21 mouse cellular contexts compared by ENCODE assay signal in genomic region chr9:90165590-90165989, GRCm38 (mm10). TPM values are rescaled to one million over a fixed set of nuclear protein-coding genes. Genes with fewer than 3 reads are reported as not detected.
A peak's percentile ranks its signal among the peaks of the same experiment; 100 is the strongest.
DNase-seq lines count a peak whose midpoint lies in the region; ATAC-seq and TF ChIP-seq lines count a peak whose summit lies in the region.
"Had no signal": no experiment of that assay in that cellular context is flagged by ENCODE, and none has a peak within 500 bp of the region (broad histone marks: within the 10 kb centered on the region; RNA-seq: fewer than 3 reads in every experiment).

No protein-coding gene starts in this region.

- H3K4me3 ChIP-seq in heart, postnatal 0 days (ENCODE audit: low read depth, low read length) = no peak overlapping the region
- H3K4me3 ChIP-seq in heart, embryonic 11.5 days (ENCODE audit: low read depth, low read length) = no peak overlapping the region
- H3K4me3 ChIP-seq in liver, postnatal 0 days (ENCODE audit: low read depth, low read length) = no peak overlapping the region
- H3K4me3 ChIP-seq in CH12.LX (replicated peaks in 1 of 3; ENCODE audit: low read depth in 2 of 3, low read length in 2 of 3, poor library complexity in 1 of 3) (peak overlapping the region in 1 of 3 experiments; percentile 69), myocyte (no peak overlapping the region)
- H3K4me3 ChIP-seq: embryonic facial prominence, embryonic 12.5 days; forebrain, embryonic 15.5 days had no signal

- 0 out of 2 replicates have a peak overlapping the region, but pooled peaks have one; percentile 88 for H3K4me2 ChIP-seq in heart, postnatal 0 days (ENCODE audit: low read depth, low read length)
- H3K4me2 ChIP-seq in heart, embryonic 11.5 days = no peak overlapping the region
- 0 out of 2 replicates have a peak overlapping the region, but pooled peaks have one; percentile 7 for H3K4me2 ChIP-seq in liver, postnatal 0 days (ENCODE audit: low read depth, low read length)
- H3K4me2 ChIP-seq in CH12.LX (ENCODE audit: insufficient read depth, low read depth, poor library complexity, severe bottlenecking) = peak overlapping the region; percentile 59
- peak overlapping the region; percentile 97 for H3K4me2 ChIP-seq in myocyte (ENCODE audit: low read depth)

- no peak for TF ChIP-seq CTCF in heart, postnatal 0 days (IDR thresholded peaks at IDR 0.05; ENCODE audit: low read depth)
- TF ChIP-seq CTCF in liver, postnatal 0 days (IDR thresholded peaks at IDR 0.05; ENCODE audit: low read depth) = no peak
- TF ChIP-seq CTCF in CH12.LX (conservative IDR thresholded peaks at IDR 0.05 in 1 of 2, IDR thresholded peaks at IDR 0.05 in 1 of 2; ENCODE audit: low read depth in 2 of 2, low read length in 2 of 2) = no peak

- DNase-seq in heart, postnatal 0 days (ENCODE audit: low spot score) = no peak
- no peak for DNase-seq in liver, postnatal 0 days
- no peak for DNase-seq in liver
- DNase-seq in CH12.LX (ENCODE audit: extremely low read depth) = no peak
- no peak for DNase-seq in left cerebral cortex, postnatal 36 days (ENCODE audit: low spot score in 2 of 2)
- DNase-seq: adrenal gland, adult 8-10 months; adrenal gland, postnatal 14 days; adrenal gland, postnatal 36 days; cerebellum, adult 11-12 months; cerebellum, adult 2 months; cerebellum, adult 9-10 months; cerebellum, postnatal 25 days had no signal

- dilution Hi-C loops in CH12.LX (cut with MboI; ENCODE audit: extremely low pct_ligation_motif_present, extremely low pct_unique_long_range_greater_than_20kb, low sequenced_read_pairs) = no loop called here

- no peaks in the 10 kb centered on the region for H3K27me3 ChIP-seq in heart, postnatal 0 days (ENCODE audit: control insufficient read depth, insufficient read depth, low read length)
- H3K27me3 ChIP-seq in heart, embryonic 11.5 days (ENCODE audit: control insufficient read depth, insufficient read depth, low read length) = peaks cover 11% of the 10 kb centered on the region; the same call in 1 of the 2 replicates
- peaks cover 33% of the 10 kb centered on the region for H3K27me3 ChIP-seq in liver, postnatal 0 days (ENCODE audit: insufficient read depth, low read length)
- H3K27me3 ChIP-seq in CH12.LX (replicated peaks) (peaks cover 2% of the 10 kb centered on the region), myocyte (ENCODE audit: control insufficient read depth, insufficient read depth, insufficient read length) (no peaks in the 10 kb centered on the region)
- H3K27me3 ChIP-seq: embryonic facial prominence, embryonic 12.5 days; forebrain, embryonic 13.5 days; forebrain, embryonic 15.5 days; Patski had no signal

- intact Hi-C loops in left cerebral cortex, postnatal 36 days (cut with DNase I) = no loop called here

- no peak for ATAC-seq in heart, postnatal 0 days (ENCODE audit: insufficient read depth, low read depth)
- ATAC-seq in heart, embryonic 11.5 days (replicated peaks; ENCODE audit: insufficient number of reproducible peaks, low FRiP score, low TSS enrichment) = no peak
- ATAC-seq in liver, postnatal 0 days = peak; percentile 75
- ATAC-seq: activated CD4-positive, CD25-positive, alpha-beta regulatory T cell, adult 4 months; forebrain, embryonic 13.5 days; forebrain, embryonic 15.5 days; Patski had no signal

- in situ Hi-C loops in CH12.LX (cut with MboI; ENCODE audit: low pct_ligation_motif_present, low pct_unique_long_range_greater_than_20kb, low sequenced_read_pairs) = no loop called here

- no peaks in the 10 kb centered on the region for H3K9me3 ChIP-seq in heart, postnatal 0 days (replicated peaks; ENCODE audit: control insufficient read depth, low read length)
- no peaks in the 10 kb centered on the region for H3K9me3 ChIP-seq in heart, embryonic 11.5 days (replicated peaks; ENCODE audit: control insufficient read depth, low read length)
- H3K9me3 ChIP-seq in liver, postnatal 0 days (ENCODE audit: low read length) = no peaks in the 10 kb centered on the region
- H3K9me3 ChIP-seq in CH12.LX (replicated peaks; ENCODE audit: low read length) = peaks cover 2% of the 10 kb centered on the region
- H3K9me3 ChIP-seq: embryonic facial prominence, embryonic 10.5 days; embryonic facial prominence, embryonic 12.5 days; forebrain, embryonic 13.5 days; forebrain, embryonic 15.5 days had no signal

- TF ChIP-seq RAD21 in CH12.LX (IDR thresholded peaks at IDR 0.05; ENCODE audit: low read depth, low read length) = no peak

- no peak for TF ChIP-seq EP300 in heart, postnatal 0 days (IDR thresholded peaks at IDR 0.05; ENCODE audit: low read depth)
- 0 out of 2 replicates have a peak, but pooled peaks have one; percentile 29 for TF ChIP-seq EP300 in liver, postnatal 0 days (IDR thresholded peaks at IDR 0.05; ENCODE audit: low read depth)
- TF ChIP-seq EP300 in CH12.LX (IDR thresholded peaks at IDR 0.05; ENCODE audit: low read length) = no peak

- no peak overlapping the region for H3K9ac ChIP-seq in heart, postnatal 0 days (replicated peaks; ENCODE audit: low read depth, low read length)
- no peak overlapping the region for H3K9ac ChIP-seq in heart, embryonic 11.5 days (ENCODE audit: low read depth, low read length)
- H3K9ac ChIP-seq in liver, postnatal 0 days (replicated peaks) = no peak overlapping the region
- no peak overlapping the region for H3K9ac ChIP-seq in CH12.LX (ENCODE audit: insufficient read depth, low read depth)
- H3K9ac ChIP-seq: embryonic facial prominence, embryonic 12.5 days; forebrain, embryonic 13.5 days; forebrain, embryonic 15.5 days had no signal

- peak overlapping the region; percentile 73 for H3K27ac ChIP-seq in heart, postnatal 0 days (ENCODE audit: low read depth)
- H3K27ac ChIP-seq in heart, embryonic 11.5 days (ENCODE audit: low read depth, low read length) = no peak overlapping the region
- H3K27ac ChIP-seq in liver, postnatal 0 days (ENCODE audit: low read depth) = peak overlapping the region; percentile 44; the same call in 1 of the 2 replicates
- H3K27ac ChIP-seq in CH12.LX (ENCODE audit: insufficient read depth, low read depth) = no peak overlapping the region
- H3K27ac ChIP-seq: embryonic facial prominence, embryonic 10.5 days; embryonic facial prominence, embryonic 12.5 days; forebrain, embryonic 13.5 days; forebrain, embryonic 15.5 days had no signal

- no peaks in the 10 kb centered on the region for H3K36me3 ChIP-seq in heart, postnatal 0 days (replicated peaks; ENCODE audit: control insufficient read depth, insufficient read depth, low read length)
- no peaks in the 10 kb centered on the region for H3K36me3 ChIP-seq in heart, embryonic 11.5 days (ENCODE audit: control insufficient read depth, insufficient read depth, low read length)
- H3K36me3 ChIP-seq in liver, postnatal 0 days (replicated peaks; ENCODE audit: insufficient read depth, low read length) = no peaks in the 10 kb centered on the region
- H3K36me3 ChIP-seq in CH12.LX (replicated peaks in 1 of 2; ENCODE audit: control insufficient read depth in 1 of 2, insufficient read depth in 1 of 2, low read length in 1 of 2) (peaks cover 0 to 7% of the 10 kb centered on the region in 2 experiments), myocyte (ENCODE audit: control insufficient read depth, insufficient read depth) (no peaks in the 10 kb centered on the region)
- H3K36me3 ChIP-seq: embryonic facial prominence, embryonic 10.5 days; embryonic facial prominence, embryonic 12.5 days; forebrain, embryonic 15.5 days; G1E had no signal

- TF ChIP-seq POLR2A in CH12.LX (IDR thresholded peaks at IDR 0.05; ENCODE audit: low read depth, low read length) (no peak), myocyte (IDR thresholded peaks at IDR 0.05; ENCODE audit: insufficient read length, low read depth) (no peak)

- no peak overlapping the region for H3ac ChIP-seq in myocyte (ENCODE audit: control insufficient read depth, insufficient read length)

- H3K79me2 ChIP-seq in CH12.LX (replicated peaks; ENCODE audit: control insufficient read depth, extremely low read depth, insufficient read depth, poor library complexity, severe bottlenecking) (peaks cover 2% of the 10 kb centered on the region; the same call in 1 of the 2 replicates), myocyte (ENCODE audit: control insufficient read depth, insufficient read depth) (peaks cover 20% of the 10 kb centered on the region)

- peaks cover 30% of the 10 kb centered on the region for H3K4me1 ChIP-seq in heart, postnatal 0 days (ENCODE audit: control insufficient read depth, insufficient read depth)
- H3K4me1 ChIP-seq in heart, embryonic 11.5 days (ENCODE audit: control insufficient read depth, insufficient read depth, low read length) = peaks cover 8% of the 10 kb centered on the region; the same call in 1 of the 2 replicates
- H3K4me1 ChIP-seq in liver, postnatal 0 days (ENCODE audit: insufficient read depth) = peaks cover 18% of the 10 kb centered on the region; the same call in 1 of the 2 replicates
- peaks cover 14 to 59% of the 10 kb centered on the region in 2 experiments for H3K4me1 ChIP-seq in CH12.LX (ENCODE audit: control insufficient read depth in 1 of 2, insufficient read depth in 2 of 2)

- WGBS in heart, postnatal 0 days = 86% methylated on average over 4 of the region's 4 CpGs
- 91% methylated on average over 4 of the region's 4 CpGs for WGBS in heart, embryonic 11.5 days (ENCODE audit: insufficient replicate concordance)
- WGBS in liver, postnatal 0 days (ENCODE audit: insufficient replicate concordance) = 54% methylated on average over 4 of the region's 4 CpGs

TF ChIP-seq in myocyte, 11 proteins besides CTCF, POLR2A, EP300 and RAD21 (continues in another document):
- no peak for TF ChIP-seq SRF (IDR thresholded peaks at IDR 0.05; ENCODE audit: control insufficient read depth, insufficient read length, low read depth)

RNA-seq across cellular contexts. Expression of gene Adamts7, which starts 2.7 kb away (rescaled TPM):
- total RNA-seq in heart, postnatal 0 days (2014; rRNA removed; ENCODE audit: low replicate concordance) = 12.8 and 34.4 TPM in 2 replicates
- 7.6 and 8.3 TPM in 2 replicates for polyA plus RNA-seq in heart, postnatal 0 days (2015; fragmentation: Nextera tagmentation; extraction: Ambion mirVana)
- 4.2 and 4.9 TPM in 2 replicates for polyA plus RNA-seq in heart, embryonic 11.5 days (2014; fragmentation: Nextera tagmentation; extraction: Ambion mirVana)
- 1.6 and 2.0 TPM in 2 replicates for polyA plus RNA-seq in liver, postnatal 0 days (2015; fragmentation: Nextera tagmentation; extraction: Ambion mirVana)
- 9.2 and 13.8 TPM in 2 replicates for total RNA-seq in CH12.LX (2012; rRNA removed)
- 4.7 and 5.4 TPM in 2 replicates for total RNA-seq in CH12.LX (2014; rRNA removed)
- 15.3 and 15.7 TPM in 2 replicates for polyA plus RNA-seq in CH12.LX (2012; ENCODE audit: insufficient read length, low read depth)
- 19.9 TPM for polyA plus RNA-seq in myocyte (2012; fragmentation: generic; extraction: Trizol)
- under 1 TPM; 0.30 to 0.43 TPM for total RNA-seq in left cerebral cortex, postnatal 36 days (2021)
- total RNA-seq: G1E had no signal
- polyA plus RNA-seq: activated CD4-positive, CD25-positive, alpha-beta regulatory T cell, adult 4 months; G1E had no signal

RNA-seq across cellular contexts. Expression of gene Morf4l1, which starts 51.0 kb away (rescaled TPM):
- total RNA-seq in heart, postnatal 0 days (2014; rRNA removed; ENCODE audit: low replicate concordance) = 92.5 and 111 TPM in 2 replicates
- 293 and 300 TPM in 2 replicates for polyA plus RNA-seq in heart, postnatal 0 days (2015; fragmentation: Nextera tagmentation; extraction: Ambion mirVana)
- 376 and 383 TPM in 2 replicates for polyA plus RNA-seq in heart, embryonic 11.5 days (2014; fragmentation: Nextera tagmentation; extraction: Ambion mirVana)
- polyA plus RNA-seq in liver, postnatal 0 days (2015; fragmentation: Nextera tagmentation; extraction: Ambion mirVana) = 129 and 135 TPM in 2 replicates
- total RNA-seq in CH12.LX (2012; rRNA removed) (127 and 139 TPM in 2 replicates), CH12.LX (2014; rRNA removed) (219 and 225 TPM in 2 replicates)
- polyA plus RNA-seq in CH12.LX (2012; ENCODE audit: insufficient read length, low read depth) (233 and 294 TPM in 2 replicates), myocyte (2012; fragmentation: generic; extraction: Trizol) (204 TPM)
- 100 to 1,000 TPM; 412 to 425 TPM for total RNA-seq in left cerebral cortex, postnatal 36 days (2021)

Comparison
In these comparisons a context has a peak if more than half of its experiments do, and no peak if none do; other contexts are left out.
1. H3K27ac ChIP-seq: peak in heart, postnatal 0 days (single experiment) and liver, postnatal 0 days (single experiment); none in heart, embryonic 11.5 days (single experiment) and CH12.LX (single experiment).